Mouse (Mus musculus) adrenal gland, adult 18-20 months (tissue): ENCODE results near the gene BC100530. TPM values are rescaled to one million over a fixed set of nuclear protein-coding genes. Genes with fewer than 3 reads are reported as not detected.
"Not testable (repeated sequence)": the region's sequence is repeated elsewhere in the genome, so short reads cannot be mapped to it uniquely, and the experiment has no call there.

Experiments used
- DNase-seq, 2 experiments: peaks; one replicate each; pipeline ENCODE4 v3.0.0; 2021 to 2022; ENCODE audit warnings: low spot score in 2 of 2
- long read RNA-seq, 2 experiments: library from polyadenylated mRNA; stranded (forward); transcript quantifications; one replicate each; pipeline ENCODE4 v2.0.0; 2021
- total RNA-seq, 2 experiments: library from RNA; stranded (reverse); gene quantifications; 1 replicate in 1 of 2; 2 replicates in 1 of 2; pipeline ENCODE4 v1.2.3; 2021

Gene BC100530
- total RNA-seq: not detected
- long read RNA-seq, experiment 1: 0 reads
- long read RNA-seq, experiment 2: 0 reads

GRCm38 (mm10) chr16:36367648-36368047 is at the start of gene BC100530:
Gene BC100530 (minus strand): TSS chr16:36367748.
- not testable (repeated sequence) for DNase-seq

GRCm38 (mm10) chr16:36408357-36408756 is 40.8 kb upstream of the BC100530 start, which contains the start of gene Stfa2:
Gene Stfa2 (minus strand): TSS chr16:36408457.
- DNase-seq: no peak

- DNase-seq: no peak
Measured at GRCm38 (mm10) chr16:36389060-36389459, 21.5 kb upstream of the BC100530 start.

- no peak for DNase-seq
Measured at GRCm38 (mm10) chr16:36337171-36337570, 30.4 kb downstream of the BC100530 start.

GRCm38 (mm10) chr16:36334232-36334631 is 33.3 kb downstream of the BC100530 start, which contains the start of gene BC117090:
Gene BC117090 (minus strand): TSS chr16:36334332.
- DNase-seq: no peak

GRCm38 (mm10) chr16:36319286-36319685 is 48.3 kb downstream of the BC100530 start:
- no peak for DNase-seq

GRCm38 (mm10) chr16:36316111-36316510 is 51.4 kb downstream of the BC100530 start:
- DNase-seq: not testable (repeated sequence)

Other genes starting within 250 kb of the BC100530 start
- not detected for gene Csta1, start 236.5 kb downstream of the BC100530 start, total RNA-seq
- not detected for gene Stfa2l1, start 210.9 kb downstream of the BC100530 start, total RNA-seq
- not detected for gene Gm5483, start 183.5 kb downstream of the BC100530 start, total RNA-seq
- gene Gm5416, start 157.3 kb downstream of the BC100530 start, total RNA-seq: not detected
- 1 to 10 TPM in 1 of 2 experiments, not detected in 1; 8.4 TPM for gene 2010005H15Rik, start 146.3 kb downstream of the BC100530 start, total RNA-seq
- not detected for gene Stfa1, start 90.8 kb downstream of the BC100530 start, total RNA-seq
- not detected for gene BC117090, start 33.4 kb downstream of the BC100530 start, total RNA-seq
- gene Stfa2, start 40.7 kb upstream of the BC100530 start, total RNA-seq: not detected
- not detected for gene Stfa3, start 87.6 kb upstream of the BC100530 start, total RNA-seq
- not detected for gene Casr, start 194.4 kb upstream of the BC100530 start, total RNA-seq